Mouse (Mus musculus) heart, adult 2 months (tissue): ENCODE results near the gene Akap11. TPM values are rescaled to one million over a fixed set of nuclear protein-coding genes. Genes with fewer than 3 reads are reported as not detected.

Experiments
- DNase-seq, 2 experiments: peaks; one replicate each; pipeline ENCODE4 v3.0.0; 2021
- H3K27ac ChIP-seq: fragments of 200-600 bp; 2 replicates; pipeline ENCODE4 v1.8.1; 2022
- H3K27me3 ChIP-seq: fragments of 200-500 bp; 2 replicates; pipeline ENCODE4 v1.6.1; 2012; ENCODE audit warnings: mild to moderate bottlenecking, low read length, inconsistent platforms, mixed read lengths; ENCODE audit not compliant: control insufficient read depth, insufficient read depth
- H3K36me3 ChIP-seq: fragments of 200-500 bp; 2 replicates; pipeline ENCODE4 v1.6.1; 2012; ENCODE audit warnings: low read length, inconsistent platforms; ENCODE audit not compliant: control insufficient read depth, insufficient read depth
- H3K4me1 ChIP-seq: fragments of 200-500 bp; 2 replicates; pipeline ENCODE4 v1.6.1; 2011; ENCODE audit warnings: low read length; ENCODE audit not compliant: control insufficient read depth, insufficient read depth
- H3K4me3 ChIP-seq: fragments of 200-600 bp; 2 replicates; pipeline ENCODE4 v1.8.1; 2022
- H3K79me2 ChIP-seq: fragments of 200-500 bp; replicated peaks from 2 replicates; pipeline ENCODE4 v1.6.1; 2012; ENCODE audit warnings: mild to moderate bottlenecking, inconsistent platforms, low read length, moderate library complexity, mixed read lengths; ENCODE audit not compliant: control insufficient read depth, insufficient read depth
- H3K9ac ChIP-seq: fragments of 200-500 bp; 2 replicates; pipeline ENCODE4 v1.6.1; 2012; ENCODE audit warnings: low read depth, mild to moderate bottlenecking, control low read depth, inconsistent platforms, low read length, mixed read lengths
- CTCF ChIP-seq: fragments of 200-600 bp; IDR thresholded peaks from 2 replicates; pipeline ENCODE4 v1.8.1; 2022; ENCODE audit warnings: antibody characterized with exemption, mild to moderate bottlenecking, moderate library complexity
- EP300 ChIP-seq: fragments of 200-500 bp; IDR thresholded peaks from 2 replicates; pipeline ENCODE4 v1.6.1; 2011; ENCODE audit warnings: low read depth, low read length, control low read depth; ENCODE audit not compliant: insufficient read depth
- POLR2A ChIP-seq: fragments of 200-500 bp; IDR thresholded peaks from 2 replicates; pipeline ENCODE4 v1.6.1; 2011; ENCODE audit warnings: mild to moderate bottlenecking, low read depth, low read length, control low read depth; ENCODE audit not compliant: insufficient read depth
- WGBS: fragments of 180-500 bp; shearing (Covaris S2); methylation state at CpG from one replicate; pipeline ENCODE4 v1.1.7; 2018; 5-methylcytosine and 5-hydroxymethylcytosine counted together
- intact Hi-C: fragments of 180-260 bp; cut with DNase I; formaldehyde crosslinking; loops from one replicate; pipeline ENCODE4 v1.15.1; 2025
- polyA plus RNA-seq: library from polyadenylated mRNA; depleted of rRNA; stranded (reverse); fragments of >200 nt; gene quantifications from 2 replicates; pipeline ENCODE4 v1.2.3, GENCODE M21; 2012
- total RNA-seq, 2 experiments: library from RNA; stranded (reverse); gene quantifications; 2 replicates each; pipeline ENCODE4 v1.2.3; 2021

The Akap11 gene
- total and polyA plus RNA-seq, 3 experiments: 6.1 to 35.5 (median 31.2) TPM

- Histone ChIP-seq H3K27me3 (no peaks in the 10 kb centered on the region), H3K9ac (no peak overlapping the region), H3K27ac (no peak overlapping the region), H3K79me2 (no peaks in the 10 kb centered on the region), H3K4me1 (no peaks in the 10 kb centered on the region), H3K36me3 (no peaks in the 10 kb centered on the region), H3K4me3 (no peak overlapping the region)
- TF ChIP-seq CTCF: no peak
- intact Hi-C loops: no loop called here
- 77% methylated on average over 7 of the region's 7 CpGs for WGBS
- DNase-seq: no peak
These were observed 67.6 kb downstream of the Akap11 start for GRCm38 (mm10) chr14:78468991-78469390.

- Histone ChIP-seq H3K27ac (no peak overlapping the region), H3K4me3 (no peak overlapping the region), H3K79me2 (no peaks in the 10 kb centered on the region), H3K27me3 (no peaks in the 10 kb centered on the region), H3K4me1 (no peaks in the 10 kb centered on the region), H3K9ac (no peak overlapping the region), H3K36me3 (no peaks in the 10 kb centered on the region)
- DNase-seq: no peak
- 92% methylated on average over 4 of the region's 4 CpGs for WGBS
- intact Hi-C loops: no loop called here
- TF ChIP-seq EP300 (no peak), POLR2A (no peak), CTCF (no peak)
These were observed 68.6 kb downstream of the Akap11 start for GRCm38 (mm10) chr14:78467994-78468393.

- intact Hi-C loops: no loop called here
These were observed 72.3 kb downstream of the Akap11 start for GRCm38 (mm10) chr14:78464353-78464752.

GRCm38 (mm10) chr14:78459121-78459520 lies 77.5 kb downstream of the Akap11 start:
- no peak for DNase-seq
- Histone ChIP-seq H3K4me1 (no peaks in the 10 kb centered on the region), H3K27ac (no peak overlapping the region), H3K79me2 (no peaks in the 10 kb centered on the region), H3K9ac (no peak overlapping the region), H3K36me3 (no peaks in the 10 kb centered on the region), H3K27me3 (no peaks in the 10 kb centered on the region; the same call in 1 of the 2 replicates), H3K4me3 (no peak overlapping the region)
- 68% methylated on average over 5 of the region's 5 CpGs for WGBS
- intact Hi-C loops: no loop called here
- no peak for TF ChIP-seq EP300
- no peak for TF ChIP-seq CTCF
- TF ChIP-seq POLR2A: no peak

More at GRCm38 (mm10) chr14:78464353-78464752, 72.3 kb downstream of the Akap11 start:
- TF ChIP-seq CTCF (no peak), POLR2A (no peak), EP300 (no peak)
- H3K36me3 ChIP-seq: no peaks in the 10 kb centered on the region
- 79% methylated on average over 4 of the region's 4 CpGs for WGBS
- H3K9ac ChIP-seq: no peak overlapping the region
- DNase-seq: no peak
- no peak overlapping the region for H3K4me3 ChIP-seq
- H3K4me1 ChIP-seq: no peaks in the 10 kb centered on the region
- no peak overlapping the region for H3K27ac ChIP-seq
- H3K79me2 ChIP-seq: no peaks in the 10 kb centered on the region
- H3K27me3 ChIP-seq: no peaks in the 10 kb centered on the region; the same call in 1 of the 2 replicates

GRCm38 (mm10) chr14:78458705-78459104 lies 77.9 kb downstream of the Akap11 start:
- no peaks in the 10 kb centered on the region for H3K79me2 ChIP-seq
- no peak for TF ChIP-seq EP300
- no peak for TF ChIP-seq CTCF
- no peak for TF ChIP-seq POLR2A
- no peaks in the 10 kb centered on the region; the same call in 1 of the 2 replicates for H3K27me3 ChIP-seq
- intact Hi-C loops: no loop called here
- no peak overlapping the region for H3K9ac ChIP-seq
- no peak overlapping the region for H3K27ac ChIP-seq
- H3K4me3 ChIP-seq: no peak overlapping the region
- H3K4me1 ChIP-seq: no peaks in the 10 kb centered on the region
- WGBS: 78% methylated on average over 5 of the region's 5 CpGs
- H3K36me3 ChIP-seq: no peaks in the 10 kb centered on the region
- no peak for DNase-seq

GRCm38 (mm10) chr14:78454970-78455369 lies 81.6 kb downstream of the Akap11 start:
- no peak for TF ChIP-seq EP300
- TF ChIP-seq CTCF: no peak
- Histone ChIP-seq H3K4me1 (no peaks in the 10 kb centered on the region), H3K36me3 (no peaks in the 10 kb centered on the region), H3K27me3 (no peaks in the 10 kb centered on the region; the same call in 1 of the 2 replicates), H3K79me2 (no peaks in the 10 kb centered on the region), H3K4me3 (no peak overlapping the region), H3K27ac (no peak overlapping the region), H3K9ac (no peak overlapping the region)
- intact Hi-C loops: no loop called here
- DNase-seq: no peak
- 86% methylated on average over 5 of the region's 5 CpGs for WGBS

GRCm38 (mm10) chr14:78448807-78449406 lies 87.7 kb downstream of the Akap11 start:
- Histone ChIP-seq H3K4me3 (no peak overlapping the region), H3K9ac (no peak overlapping the region), H3K27ac (no peak overlapping the region), H3K27me3 (no peaks in the 10 kb centered on the region), H3K4me1 (no peaks in the 10 kb centered on the region), H3K79me2 (no peaks in the 10 kb centered on the region), H3K36me3 (no peaks in the 10 kb centered on the region)
- 74% methylated on average over 11 of the region's 11 CpGs for WGBS
- DNase-seq: no peak
- TF ChIP-seq CTCF (no peak), POLR2A (no peak), EP300 (no peak)
- intact Hi-C loops: no loop called here
